Mouse (Mus musculus): ENCODE results near the gene Lypd3. TPM values are rescaled to one million over a fixed set of nuclear protein-coding genes. Genes with fewer than 3 reads are reported as not detected.
"Not testable (repeated sequence)": the region's sequence is repeated elsewhere in the genome, so short reads cannot be mapped to it uniquely, and the experiment has no call there.

Lypd3 gene
- total RNA-seq, 2 experiments from 2014 or later, result 1.4 to 1.6 TPM

DNA sequence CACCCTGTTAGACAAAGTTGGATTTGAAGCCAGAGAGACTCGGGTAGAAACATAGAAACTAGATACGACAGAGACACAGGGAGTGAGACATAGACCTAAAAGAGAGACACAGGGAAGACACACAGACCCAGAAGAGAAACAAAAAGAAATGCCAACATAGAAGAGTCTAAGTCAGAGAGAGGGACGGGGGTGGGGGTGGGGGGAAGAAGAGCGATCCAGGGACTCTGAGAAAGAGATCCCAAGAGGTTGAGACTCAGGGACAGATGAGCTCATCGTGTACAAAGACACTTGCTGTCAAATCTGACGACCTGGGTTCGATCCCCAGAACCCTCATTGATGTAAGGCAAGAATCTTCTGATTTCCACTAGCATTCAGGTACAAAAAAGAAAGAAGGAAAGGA lies 24.6 kb upstream of the Lypd3 start:
- no peak for DNase-seq (ENCODE audit: extremely low spot score in 1 of 2, low spot score in 1 of 2)

- DNase-seq (ENCODE audit: extremely low spot score in 1 of 2, low spot score in 1 of 2), result no peak
Observed at GRCm38 (mm10) chr7:24612308-24612910, 23.9 kb upstream of the Lypd3 start.

DNA sequence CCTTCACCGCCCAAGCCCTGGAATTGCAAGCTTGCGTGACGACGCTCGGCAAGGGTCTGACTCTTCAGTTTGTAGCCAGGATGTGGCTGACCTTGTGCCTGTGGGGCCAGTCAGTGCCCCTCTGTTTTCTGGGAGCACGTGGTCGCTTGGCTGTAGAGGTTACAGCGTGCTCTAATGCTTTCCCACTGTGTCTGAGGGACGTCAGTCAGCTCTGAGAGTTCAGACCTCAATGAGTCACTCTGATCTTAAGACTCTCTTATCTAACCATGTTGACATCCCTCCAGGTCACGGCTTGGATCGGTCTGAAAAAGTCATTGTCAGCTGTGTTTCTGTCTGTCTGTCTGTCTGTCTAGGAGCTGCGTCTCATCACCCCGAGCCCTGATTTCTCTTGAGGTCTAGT lies 21.5 kb upstream of the Lypd3 start:
- no peak for DNase-seq (ENCODE audit: extremely low spot score in 1 of 2, low spot score in 1 of 2)

DNA sequence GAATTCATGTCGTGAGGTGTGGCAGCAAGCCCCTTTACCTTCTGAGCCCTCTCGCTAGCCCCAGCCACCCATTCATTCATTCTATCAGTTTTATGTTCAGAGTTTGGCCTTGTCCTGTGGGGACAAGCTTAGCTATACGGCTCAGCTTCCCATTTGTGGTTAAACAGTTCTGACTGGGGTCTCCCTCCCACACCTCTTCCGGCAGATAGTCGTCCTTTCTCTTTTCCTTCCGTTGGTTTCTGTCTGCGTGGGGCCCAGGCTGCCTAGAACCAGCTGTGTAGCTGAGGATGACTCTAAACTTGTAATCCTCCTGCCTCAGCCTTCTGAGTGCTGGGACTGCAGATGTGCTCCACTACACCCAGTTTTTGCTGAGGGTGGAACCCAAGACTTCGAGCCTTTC lies 18.6 kb upstream of the Lypd3 start:
- no peak for DNase-seq (ENCODE audit: extremely low spot score in 1 of 2, low spot score in 1 of 2)

- DNase-seq (ENCODE audit: extremely low spot score in 1 of 2, low spot score in 1 of 2), result not testable (repeated sequence)
Observed at GRCm38 (mm10) chr7:24618374-24618773, 18.0 kb upstream of the Lypd3 start.

DNA sequence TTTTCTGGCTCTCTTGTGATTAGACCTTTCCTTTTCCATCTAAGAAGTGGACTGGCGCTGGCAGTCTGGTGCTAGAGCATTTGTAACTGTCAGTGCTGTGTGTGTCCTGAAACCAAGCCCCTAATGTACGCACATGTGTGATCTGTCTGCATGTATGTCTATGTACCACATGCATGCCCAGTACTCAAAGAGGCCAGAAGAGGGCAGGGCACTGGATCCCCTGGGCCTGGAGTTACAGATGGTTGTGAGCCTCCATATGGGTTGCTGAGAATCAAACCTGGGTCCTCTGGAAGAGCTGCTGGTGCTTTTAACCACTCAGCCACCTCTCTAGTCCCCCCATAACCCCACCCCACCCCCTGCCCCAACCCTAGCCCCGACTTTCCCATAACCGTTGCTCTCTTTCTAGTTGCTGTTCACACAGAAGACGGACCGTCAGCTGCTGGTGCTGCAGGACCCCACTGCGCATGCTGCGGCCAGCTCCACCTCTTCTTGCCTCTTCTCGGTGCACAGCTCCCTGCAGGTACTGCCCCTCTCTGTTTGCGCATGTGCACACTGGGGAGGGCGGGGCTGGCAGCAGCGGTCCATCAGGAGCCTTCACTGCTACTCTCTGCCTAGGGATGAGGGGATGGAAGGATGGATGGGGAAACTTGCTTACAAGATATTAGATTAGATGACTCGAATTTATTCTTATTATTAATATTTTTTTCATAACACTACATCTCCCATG lies 16.5 kb upstream of the Lypd3 start:
- no peak for DNase-seq (ENCODE audit: extremely low spot score in 1 of 2, low spot score in 1 of 2)

DNA sequence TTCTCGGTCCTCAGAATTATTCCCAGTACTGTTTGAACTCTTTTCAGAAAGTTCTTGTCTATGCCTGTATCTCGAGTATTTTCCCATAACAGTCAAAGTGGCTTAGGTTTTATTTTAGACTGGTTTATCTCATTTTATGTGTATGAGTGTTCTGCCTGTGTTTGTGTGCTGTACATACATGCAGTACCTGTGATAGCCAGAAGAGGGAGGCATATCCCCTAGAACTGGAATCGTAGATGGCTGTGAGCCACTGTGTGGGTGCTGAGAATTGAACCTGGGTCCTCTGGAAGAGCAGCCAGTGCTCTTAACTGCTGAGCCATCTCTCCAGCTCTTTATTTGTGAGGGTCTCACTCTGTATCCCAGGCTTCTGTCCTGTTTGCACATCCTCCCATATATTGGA lies 15.2 kb upstream of the Lypd3 start:
- no peak for DNase-seq (ENCODE audit: extremely low spot score in 1 of 2, low spot score in 1 of 2)

- DNase-seq (ENCODE audit: extremely low spot score in 1 of 2, low spot score in 1 of 2), result no peak
Observed at GRCm38 (mm10) chr7:24622967-24623366, 13.4 kb upstream of the Lypd3 start.

- DNase-seq (ENCODE audit: extremely low spot score in 1 of 2, low spot score in 1 of 2), result peak in 1 of 2 experiments; percentile 29
Observed at GRCm38 (mm10) chr7:24628685-24629610, 7.4 kb upstream of the Lypd3 start.

- no peak for DNase-seq (ENCODE audit: extremely low spot score in 1 of 2, low spot score in 1 of 2)
Observed at GRCm38 (mm10) chr7:24629672-24630071, 6.7 kb upstream of the Lypd3 start.

GRCm38 (mm10) chr7:24630116-24630880 lies 6.1 kb upstream of the Lypd3 start:
- no peak for DNase-seq (ENCODE audit: extremely low spot score in 1 of 2, low spot score in 1 of 2)

DNA sequence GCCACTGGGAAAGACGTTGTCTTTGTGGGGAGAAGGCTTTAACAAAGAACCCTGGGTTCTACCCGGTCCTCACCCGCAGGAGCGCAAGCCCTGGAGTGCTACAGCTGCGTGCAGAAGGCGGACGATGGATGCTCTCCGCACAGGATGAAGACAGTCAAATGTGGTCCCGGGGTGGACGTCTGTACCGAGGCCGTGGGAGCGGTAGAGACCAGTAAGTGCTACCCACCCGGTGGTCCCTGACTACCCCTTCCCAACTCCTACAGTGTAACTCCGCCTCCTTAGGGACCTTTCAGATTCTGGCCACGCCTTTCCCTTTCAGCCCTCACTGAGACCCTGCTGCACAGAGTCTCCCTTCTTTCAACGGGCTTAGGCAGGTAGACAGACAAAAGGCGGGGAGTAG lies 696 bp downstream of the Lypd3 start:
- DNase-seq (ENCODE audit: extremely low spot score in 1 of 2, low spot score in 1 of 2), result no peak

DNA sequence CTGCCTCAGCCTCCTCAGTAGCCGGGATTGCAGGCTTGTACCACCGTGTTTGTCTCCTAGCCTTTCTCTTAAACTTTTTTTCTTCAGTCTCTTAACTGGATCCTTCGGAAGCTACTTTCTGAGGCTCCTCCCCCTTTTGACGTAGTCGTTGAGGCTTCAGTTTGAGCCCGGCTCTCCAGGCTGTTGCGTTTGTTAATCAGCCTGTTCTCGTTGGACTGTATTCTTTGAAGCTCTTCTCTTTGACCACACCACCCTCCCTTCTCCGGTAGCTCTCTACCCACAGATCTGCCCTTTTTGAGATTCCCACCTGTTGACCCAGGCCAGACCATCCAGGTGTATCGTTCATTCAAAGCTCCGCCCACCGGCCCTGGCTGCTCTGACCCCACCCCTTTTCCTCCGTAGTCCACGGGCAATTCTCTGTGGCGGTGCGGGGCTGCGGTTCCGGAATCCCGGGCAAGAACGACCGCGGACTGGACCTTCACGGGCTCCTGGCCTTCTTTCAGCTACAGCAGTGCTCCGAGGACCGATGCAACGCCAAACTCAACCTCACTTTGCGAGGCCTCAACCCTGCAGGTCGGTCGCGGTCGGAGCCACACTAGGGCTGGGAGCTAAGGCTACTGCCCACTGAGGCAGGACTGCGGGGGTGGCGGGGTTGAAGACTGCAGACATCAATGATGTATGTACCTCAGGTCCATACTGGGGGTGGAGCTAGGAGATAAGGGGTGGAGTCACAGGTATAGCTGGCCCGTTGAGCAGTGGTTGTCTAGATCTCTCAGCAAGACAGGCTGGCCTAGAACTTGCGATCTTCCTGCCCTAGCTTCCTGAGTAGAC lies 1.9 kb downstream of the Lypd3 start:
- DNase-seq (ENCODE audit: extremely low spot score in 1 of 2, low spot score in 1 of 2), result no peak

- no peak for DNase-seq (ENCODE audit: extremely low spot score in 1 of 2, low spot score in 1 of 2)
Observed at GRCm38 (mm10) chr7:24640450-24640849, 4.1 kb downstream of the Lypd3 start.

DNA sequence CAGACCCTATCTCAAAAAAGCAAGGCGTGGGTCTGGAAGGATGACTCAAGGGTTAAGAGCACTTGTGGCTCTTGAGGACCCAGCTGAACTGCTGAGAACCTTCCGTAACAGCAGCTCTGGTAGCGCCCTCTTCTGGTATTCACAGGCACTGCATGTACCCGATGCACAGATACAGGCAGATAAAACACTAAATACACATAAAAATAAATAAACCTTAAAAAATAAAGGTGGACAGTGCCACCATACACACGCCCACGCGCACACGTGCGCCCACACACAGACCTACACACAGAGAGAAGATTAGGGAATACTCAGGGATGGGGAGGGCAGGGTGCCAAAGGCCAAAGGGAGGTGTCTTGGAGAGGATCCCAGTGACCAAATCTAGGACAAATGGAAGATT lies 6.1 kb downstream of the Lypd3 start:
- peak in 1 of 2 experiments; percentile 43 for DNase-seq (ENCODE audit: extremely low spot score in 1 of 2, low spot score in 1 of 2)

DNA sequence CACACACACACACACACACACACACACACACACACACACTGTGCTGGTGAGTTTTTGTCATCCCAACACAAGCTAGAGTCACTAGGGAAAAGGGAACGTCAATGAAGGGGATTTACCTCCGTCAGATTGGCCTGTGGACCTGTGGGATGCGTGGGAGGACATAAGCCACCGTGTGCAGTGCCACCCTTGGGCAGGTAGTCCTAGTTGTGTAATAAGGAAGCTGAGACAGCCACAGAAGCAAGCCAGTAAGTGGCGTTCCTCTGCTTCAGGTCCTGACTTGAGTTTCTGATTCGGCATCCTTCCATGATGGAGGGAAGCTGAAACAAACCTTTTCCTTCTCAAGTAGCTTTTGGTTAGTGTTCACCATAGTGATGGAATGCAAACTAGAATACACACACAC lies 8.1 kb downstream of the Lypd3 start:
- no peak for DNase-seq (ENCODE audit: extremely low spot score in 1 of 2, low spot score in 1 of 2)

DNA sequence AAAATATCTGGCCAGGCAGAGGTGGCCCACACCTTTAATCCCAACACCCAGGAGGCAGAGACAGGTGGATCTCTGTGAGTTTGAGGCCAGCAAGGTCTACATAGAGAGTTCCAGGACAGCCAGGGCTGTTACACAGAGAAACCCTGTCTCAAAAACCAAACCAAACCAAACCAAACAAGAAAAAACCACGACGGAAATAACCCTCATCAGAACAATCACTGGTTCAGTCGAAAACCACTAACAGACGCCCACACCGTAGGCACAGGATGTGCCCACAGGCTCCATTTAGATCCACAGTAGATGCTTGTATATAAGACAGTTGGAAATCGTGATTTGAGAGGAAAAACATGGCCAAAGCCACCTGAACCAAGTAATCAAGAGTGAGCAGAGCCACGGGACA lies 8.6 kb downstream of the Lypd3 start:
- DNase-seq (ENCODE audit: extremely low spot score in 1 of 2, low spot score in 1 of 2), result no peak

GRCm38 (mm10) chr7:24646486-24646885 lies 10.1 kb downstream of the Lypd3 start:
- no peak for DNase-seq (ENCODE audit: extremely low spot score in 1 of 2, low spot score in 1 of 2)

GRCm38 (mm10) chr7:24653681-24654080 lies 17.3 kb downstream of the Lypd3 start:
- DNase-seq (ENCODE audit: extremely low spot score in 1 of 2, low spot score in 1 of 2), result peak; percentile 36 to 58

Data from layer of hippocampus, postnatal 25 days (tissue).